Mouse (Mus musculus) MEL (cell line): ENCODE measurements around the gene Prickle1.

ENCODE experiments used
- POLR2A ChIP-seq, 2 experiments: IDR thresholded peaks; 2 replicates each; pipeline ENCODE4 v1.6.1; 2011 to 2012; ENCODE audit warnings: low read length in 2 of 2, mild to moderate bottlenecking in 2 of 2, control low read depth in 1 of 2, improper control_type of control experiment in 1 of 2, low read depth in 1 of 2, moderate library complexity in 1 of 2; ENCODE audit not compliant: control insufficient read depth in 1 of 2, insufficient read depth in 1 of 2, poor library complexity in 1 of 2
- SIN3A ChIP-seq: IDR thresholded peaks from 2 replicates; pipeline ENCODE4 v1.6.1; 2012; ENCODE audit warnings: low read length, improper control_type of control experiment, inconsistent platforms

- no peak for TF ChIP-seq SIN3A
- no peak for TF ChIP-seq POLR2A (IDR thresholded peaks at IDR 0.05; ENCODE audit: control insufficient read depth in 1 of 2, insufficient read depth in 1 of 2, low read depth in 1 of 2, low read length in 2 of 2, poor library complexity in 1 of 2)
Measured at GRCm38 (mm10) chr15:93461066-93461465, 134.6 kb downstream of the Prickle1 start.
